Mouse (Mus musculus) ES-E14 (cell line): ENCODE measurements at regions not wholly inside any gene's neighbourhood (a gene's known extent, or its start where the extent isn't known, plus 50 kb on each side); places are given as distances from the start of the nearest gene placed in this dataset.

ENCODE experiments used
- CHD2 ChIP-seq: IDR thresholded peaks from 2 replicates; pipeline ENCODE4 v1.6.1; 2014; ENCODE audit warnings: mild to moderate bottlenecking, low read depth, low read length, inconsistent platforms
- ZNF384 ChIP-seq: IDR thresholded peaks from 2 replicates; pipeline ENCODE4 v1.6.1; 2012; ENCODE audit warnings: low read depth, low read length, inconsistent platforms

GRCm38 (mm10) chr15:51481856-51482255, 2402.8 kb upstream of the Gm7489 start:
- no peak for TF ChIP-seq ZNF384
- no peak for TF ChIP-seq CHD2
